Mouse (Mus musculus) layer of hippocampus, adult 2 months (tissue): ENCODE results near the gene Ano1. TPM values are rescaled to one million over a fixed set of nuclear protein-coding genes. Genes with fewer than 3 reads are reported as not detected.

Experiments used
- DNase-seq, 2 experiments: peaks; one replicate each; pipeline ENCODE4 v3.0.0; 2022; ENCODE audit warnings: low spot score in 2 of 2
- H3K27ac ChIP-seq: fragments of 200-600 bp; 2 replicates; pipeline ENCODE4 v1.8.1; 2022
- H3K4me3 ChIP-seq: fragments of 200-600 bp; 2 replicates; pipeline ENCODE4 v1.8.1; 2022; ENCODE audit warnings: mild to moderate bottlenecking
- CTCF ChIP-seq: fragments of 200-600 bp; conservative IDR thresholded peaks from 2 replicates; pipeline ENCODE4 v1.8.1; 2022; ENCODE audit warnings: antibody characterized with exemption, mild to moderate bottlenecking, moderate library complexity
- total RNA-seq, 2 experiments: library from RNA; stranded (reverse); gene quantifications; 2 replicates each; pipeline ENCODE4 v1.2.3; 2021

The Ano1 gene
- total RNA-seq, 2 experiments from 2014 or later: 2.7 to 3.5 TPM

DNA sequence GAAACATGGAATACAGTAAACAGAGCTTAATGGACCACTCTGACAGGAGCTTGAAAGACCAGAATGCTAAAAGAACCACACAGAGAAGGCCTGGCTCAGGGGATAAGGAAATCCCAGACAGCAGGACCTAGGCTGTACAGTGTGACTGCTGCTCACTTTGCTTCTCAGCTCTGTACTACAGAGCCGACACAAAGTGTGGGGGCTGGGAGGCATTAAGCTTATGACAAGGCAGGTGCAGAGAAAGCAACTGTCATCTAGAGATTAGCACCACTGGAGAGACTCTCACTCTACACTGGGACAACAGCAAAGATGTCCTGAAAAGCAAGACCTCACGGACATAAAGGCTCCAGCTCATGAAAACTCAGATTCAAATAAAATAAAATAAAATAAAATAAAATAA is 212.6 kb downstream of the Ano1 start:
- Histone ChIP-seq H3K27ac (peak overlapping the region; percentile 49; the same call in 1 of the 2 replicates), H3K4me3 (no peak overlapping the region)
- no peak for TF ChIP-seq CTCF
- no peak for DNase-seq

Other genes with a start within 250 kb of the Ano1 start
- 10 to 100 TPM; 38.2 to 43.0 TPM for gene Ppfia1, start 198.2 kb downstream of the Ano1 start, total RNA-seq
- gene Fadd, start 169.5 kb downstream of the Ano1 start, total RNA-seq: 1 to 10 TPM; 1.9 to 2.3 TPM
- under 1 TPM in 1 of 2 experiments, not detected in 1; 0.31 TPM for gene Fgf3, start 86.1 kb upstream of the Ano1 start, total RNA-seq
- not detected for gene Fgf4, start 95.4 kb upstream of the Ano1 start, total RNA-seq
- gene Fgf15, start 144.6 kb upstream of the Ano1 start, total RNA-seq: not detected
- gene LTO1, start 163.1 kb upstream of the Ano1 start, total RNA-seq: 10 to 100 TPM; 26.2 to 33.8 TPM
- gene Ccnd1, start 188.0 kb upstream of the Ano1 start, total RNA-seq: 10 to 100 TPM; 43.7 to 48.3 TPM